Mouse (Mus musculus): Measurements from ENCODE around the gene Gm27021. TPM values are rescaled to one million over a fixed set of nuclear protein-coding genes. Genes with fewer than 3 reads are reported as not detected.
A peak's percentile ranks its signal among the peaks of the same experiment; 100 is the strongest.

Gene Gm27021
- total RNA-seq, 2 experiments from 2014 or later, result not detected

GRCm38 (mm10) chr8:120644663-120645062 lies 23.2 kb downstream of the Gm27021 start:
- DNase-seq (ENCODE audit: low spot score in 2 of 2), result peak in 1 of 2 experiments; percentile 61

GRCm38 (mm10) chr8:120642031-120642662 lies 25.7 kb downstream of the Gm27021 start:
- DNase-seq (ENCODE audit: low spot score in 2 of 2), result no peak

GRCm38 (mm10) chr8:120641245-120641644 lies 26.6 kb downstream of the Gm27021 start:
- DNase-seq (ENCODE audit: low spot score in 2 of 2), result no peak

GRCm38 (mm10) chr8:120634329-120634839 lies 33.5 kb downstream of the Gm27021 start:
- peak; percentile 43 to 44 for DNase-seq (ENCODE audit: low spot score in 2 of 2)

- DNase-seq (ENCODE audit: low spot score in 2 of 2), result no peak
These were observed 34.1 kb downstream of the Gm27021 start for GRCm38 (mm10) chr8:120633665-120634271.

GRCm38 (mm10) chr8:120632969-120633664 lies 34.8 kb downstream of the Gm27021 start:
- no peak for DNase-seq (ENCODE audit: low spot score in 2 of 2)

GRCm38 (mm10) chr8:120631441-120632375 lies 36.2 kb downstream of the Gm27021 start:
- no peak for DNase-seq (ENCODE audit: low spot score in 2 of 2)

- DNase-seq (ENCODE audit: low spot score in 2 of 2), result no peak
These were observed 37.0 kb downstream of the Gm27021 start for GRCm38 (mm10) chr8:120630848-120631247.

- no peak for DNase-seq (ENCODE audit: low spot score in 2 of 2)
These were observed 37.8 kb downstream of the Gm27021 start for GRCm38 (mm10) chr8:120630031-120630430.

GRCm38 (mm10) chr8:120627298-120627697 lies 40.6 kb downstream of the Gm27021 start:
- DNase-seq (ENCODE audit: low spot score in 2 of 2), result no peak

- DNase-seq (ENCODE audit: low spot score in 2 of 2), result no peak
These were observed 41.4 kb downstream of the Gm27021 start for GRCm38 (mm10) chr8:120626461-120626860.

- DNase-seq (ENCODE audit: low spot score in 2 of 2), result no peak
These were observed 44.3 kb downstream of the Gm27021 start for GRCm38 (mm10) chr8:120623608-120624007.

- DNase-seq (ENCODE audit: low spot score in 2 of 2), result no peak
These were observed 45.7 kb downstream of the Gm27021 start for GRCm38 (mm10) chr8:120622161-120622560.

- no peak for DNase-seq (ENCODE audit: low spot score in 2 of 2)
These were observed 47.4 kb downstream of the Gm27021 start for GRCm38 (mm10) chr8:120620441-120620840.

GRCm38 (mm10) chr8:120619235-120620180 lies 48.4 kb downstream of the Gm27021 start:
- no peak for DNase-seq (ENCODE audit: low spot score in 2 of 2)

- DNase-seq (ENCODE audit: low spot score in 2 of 2), result peak in 1 of 2 experiments; percentile 70
These were observed 49.8 kb downstream of the Gm27021 start for GRCm38 (mm10) chr8:120618110-120618509.

- DNase-seq (ENCODE audit: low spot score in 2 of 2), result no peak
These were observed 50.9 kb downstream of the Gm27021 start for GRCm38 (mm10) chr8:120616663-120617626.

GRCm38 (mm10) chr8:120614491-120614890 lies 53.4 kb downstream of the Gm27021 start:
- DNase-seq (ENCODE audit: low spot score in 2 of 2), result no peak

- DNase-seq (ENCODE audit: low spot score in 2 of 2), result no peak
These were observed 57.1 kb downstream of the Gm27021 start for GRCm38 (mm10) chr8:120610824-120611223.
